24 mouse cellular contexts compared by ENCODE assay signal in the genomic region with DNA sequence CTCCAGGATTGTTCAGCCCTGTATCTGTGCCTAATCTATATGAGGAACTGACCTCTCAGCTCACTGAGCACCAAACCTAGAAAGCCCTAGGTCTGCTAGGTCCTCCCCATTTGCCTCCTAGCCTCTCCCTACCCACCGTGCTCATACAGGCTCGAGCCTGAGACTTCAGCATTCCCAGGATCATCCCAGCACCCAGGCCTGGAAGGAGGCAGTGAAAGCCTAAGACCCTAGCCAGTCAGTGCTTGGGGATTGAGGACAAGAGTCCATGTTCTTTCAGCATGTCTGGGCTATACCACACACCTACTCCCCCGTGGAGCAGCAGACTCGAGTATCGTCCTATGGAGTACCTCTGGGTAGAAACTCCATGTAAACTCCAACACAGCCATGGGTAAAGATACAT. TPM values are rescaled to one million over a fixed set of nuclear protein-coding genes. Genes with fewer than 3 reads are reported as not detected.
A peak's percentile ranks its signal among the peaks of the same experiment; 100 is the strongest.
DNase-seq lines count a peak whose midpoint lies in the region; ATAC-seq and TF ChIP-seq lines count a peak whose summit lies in the region.
"Had no signal": no experiment of that assay in that cellular context is flagged by ENCODE, and none has a peak within 500 bp of the region (broad histone marks: within the 10 kb centered on the region; RNA-seq: fewer than 3 reads in every experiment).

No protein-coding gene starts in this region.

- H3K36me3 ChIP-seq in liver, embryonic 16.5 days (ENCODE audit: control insufficient read depth, insufficient read depth), result peaks cover 6% of the 10 kb centered on the region
- H3K36me3 ChIP-seq in forebrain, embryonic 15.5 days, result no peaks in the 10 kb centered on the region
- no peaks in the 10 kb centered on the region for H3K36me3 ChIP-seq in midbrain, embryonic 15.5 days (replicated peaks)
- H3K36me3 ChIP-seq: heart, embryonic 15.5 days; hindbrain, embryonic 12.5 days; kidney, embryonic 15.5 days; midbrain, embryonic 13.5 days had no signal

- no peak overlapping the region for H3K4me2 ChIP-seq in liver, embryonic 16.5 days (ENCODE audit: low read depth, low read length)
- H3K4me2 ChIP-seq in forebrain, embryonic 15.5 days (replicated peaks), result no peak overlapping the region
- H3K4me2 ChIP-seq in midbrain, embryonic 15.5 days, result no peak overlapping the region
- H3K4me2 ChIP-seq: forebrain, embryonic 13.5 days; heart, embryonic 15.5 days; hindbrain, embryonic 12.5 days; kidney, embryonic 15.5 days; limb, embryonic 12.5 days; midbrain, embryonic 13.5 days had no signal

- H3K9me3 ChIP-seq in liver, embryonic 16.5 days (replicated peaks; ENCODE audit: control insufficient read depth, low read length), result no peaks in the 10 kb centered on the region
- no peaks in the 10 kb centered on the region for H3K9me3 ChIP-seq in forebrain, embryonic 15.5 days
- H3K9me3 ChIP-seq in midbrain, embryonic 15.5 days, result no peaks in the 10 kb centered on the region
- H3K9me3 ChIP-seq: forebrain, embryonic 13.5 days; heart, embryonic 15.5 days; hindbrain, embryonic 12.5 days; kidney, embryonic 15.5 days; limb, embryonic 12.5 days; midbrain, embryonic 13.5 days had no signal

- no peak for DNase-seq in gastrocnemius, adult 2 months
- DNase-seq in gastrocnemius, postnatal 4 days (ENCODE audit: low spot score in 2 of 2), result no peak
- no peak for DNase-seq in layer of hippocampus, adult 2 months (ENCODE audit: low spot score in 2 of 2)
- no peak for DNase-seq in layer of hippocampus, postnatal 14 days (ENCODE audit: low spot score in 2 of 2)
- DNase-seq: adrenal gland, postnatal 36 days; gastrocnemius, postnatal 36 days; heart, postnatal 36 days; kidney, adult 11 months; kidney, postnatal 36 days; layer of hippocampus, adult 9-11 months; lung, postnatal 4 days; thymus, postnatal 14 days had no signal

- TF ChIP-seq CTCF in gastrocnemius, adult 2 months (IDR thresholded peaks at IDR 0.05), result no peak
- no peak for TF ChIP-seq CTCF in layer of hippocampus, adult 2 months (conservative IDR thresholded peaks at IDR 0.05)

- peak overlapping the region; percentile 16; the same call in 1 of the 2 replicates for H3K27ac ChIP-seq in gastrocnemius, adult 2 months
- peak overlapping the region; percentile 94 for H3K27ac ChIP-seq in layer of hippocampus, adult 2 months
- H3K27ac ChIP-seq in liver, embryonic 16.5 days (ENCODE audit: low read length), result peak overlapping the region; percentile 35; the same call in 1 of the 2 replicates
- no peak overlapping the region for H3K27ac ChIP-seq in forebrain, embryonic 15.5 days (replicated peaks)
- no peak overlapping the region for H3K27ac ChIP-seq in midbrain, embryonic 15.5 days
- H3K27ac ChIP-seq: forebrain, embryonic 13.5 days; heart, embryonic 15.5 days; hindbrain, embryonic 12.5 days; hindbrain, postnatal 0 days; kidney, embryonic 15.5 days; limb, embryonic 12.5 days; midbrain, embryonic 13.5 days had no signal

- 86% methylated on average over 5 of the region's 5 CpGs for WGBS in liver, embryonic 16.5 days (ENCODE audit: insufficient replicate concordance)
- 83% methylated on average over 5 of the region's 5 CpGs for WGBS in forebrain, embryonic 15.5 days
- WGBS in midbrain, embryonic 15.5 days, result 94% methylated on average over 5 of the region's 5 CpGs

- no peaks in the 10 kb centered on the region for H3K27me3 ChIP-seq in liver, embryonic 16.5 days (ENCODE audit: control insufficient read depth, insufficient read depth, low read depth, low read length)
- H3K27me3 ChIP-seq in forebrain, embryonic 15.5 days, result no peaks in the 10 kb centered on the region
- H3K27me3 ChIP-seq in midbrain, embryonic 15.5 days (replicated peaks), result no peaks in the 10 kb centered on the region
- H3K27me3 ChIP-seq: forebrain, embryonic 13.5 days; heart, embryonic 15.5 days; hindbrain, embryonic 12.5 days; kidney, embryonic 15.5 days; limb, embryonic 12.5 days; midbrain, embryonic 13.5 days had no signal

- H3K9ac ChIP-seq in liver, embryonic 16.5 days (ENCODE audit: low read depth, low read length), result peak overlapping the region; percentile 30; the same call in 1 of the 2 replicates
- no peak overlapping the region for H3K9ac ChIP-seq in forebrain, embryonic 15.5 days (replicated peaks)
- H3K9ac ChIP-seq in midbrain, embryonic 15.5 days, result no peak overlapping the region
- H3K9ac ChIP-seq: forebrain, embryonic 13.5 days; heart, embryonic 15.5 days; hindbrain, embryonic 12.5 days; kidney, embryonic 15.5 days; limb, embryonic 12.5 days; midbrain, embryonic 13.5 days had no signal

- intact Hi-C loops in gastrocnemius, adult 2 months (cut with DNase I), result no loop called here

- H3K4me1 ChIP-seq in liver, embryonic 16.5 days (ENCODE audit: control insufficient read depth, low read depth, low read length), result peaks cover 78% of the 10 kb centered on the region
- H3K4me1 ChIP-seq in forebrain, embryonic 15.5 days, result peaks cover 20% of the 10 kb centered on the region
- peaks cover 13% of the 10 kb centered on the region; the same call in 1 of the 2 replicates for H3K4me1 ChIP-seq in midbrain, embryonic 15.5 days

- no peak overlapping the region for H3K4me3 ChIP-seq in gastrocnemius, adult 2 months
- no peak overlapping the region for H3K4me3 ChIP-seq in layer of hippocampus, adult 2 months
- H3K4me3 ChIP-seq in liver, embryonic 16.5 days (ENCODE audit: low read depth, low read length), result no peak overlapping the region
- no peak overlapping the region for H3K4me3 ChIP-seq in forebrain, embryonic 15.5 days
- H3K4me3 ChIP-seq in midbrain, embryonic 15.5 days, result no peak overlapping the region
- H3K4me3 ChIP-seq: forebrain, embryonic 13.5 days; heart, embryonic 15.5 days; hindbrain, embryonic 12.5 days; kidney, embryonic 15.5 days; limb, embryonic 12.5 days; midbrain, embryonic 13.5 days had no signal

- ATAC-seq in common myeloid progenitor, adult 5-6 weeks (replicated peaks; ENCODE audit: low read depth, poor library complexity, severe bottlenecking), result 0 out of 2 replicates have a peak, but pooled peaks have one; percentile 23
- no peak for ATAC-seq in liver, embryonic 16.5 days (ENCODE audit: low read depth)
- no peak for ATAC-seq in forebrain, embryonic 15.5 days (replicated peaks)
- ATAC-seq in midbrain, embryonic 15.5 days (replicated peaks), result no peak
- ATAC-seq: forebrain, embryonic 13.5 days; hindbrain, postnatal 0 days; lung, postnatal 0 days; midbrain, embryonic 13.5 days had no signal

RNA-seq across cellular contexts. Expression of a gene that starts 11.7 kb away (rescaled TPM):
- total RNA-seq in gastrocnemius, adult 2 months (2021), result 1 to 10 TPM; 4.2 to 4.3 TPM
- 10 to 100 TPM; 20.1 to 22.6 TPM for total RNA-seq in gastrocnemius, postnatal 4 days (2021)
- 10 to 100 TPM; 25.8 to 29.0 TPM for total RNA-seq in layer of hippocampus, adult 2 months (2021)
- total RNA-seq in layer of hippocampus, postnatal 14 days (2021), result 10 to 100 TPM; 26.5 to 28.6 TPM
- total RNA-seq in common myeloid progenitor, adult 5-6 weeks (2017), result 25.2 and 26.5 TPM in 2 replicates
- 21.7 and 22.3 TPM in 2 replicates for polyA plus RNA-seq in liver, embryonic 16.5 days (2015; fragmentation: Nextera tagmentation; extraction: Ambion mirVana)
- 13.7 and 13.8 TPM in 2 replicates for polyA plus RNA-seq in forebrain, embryonic 15.5 days (2015; fragmentation: Nextera tagmentation; extraction: Ambion mirVana)
- 13.0 and 14.3 TPM in 2 replicates for polyA plus RNA-seq in midbrain, embryonic 15.5 days (2015; fragmentation: Nextera tagmentation; extraction: Ambion mirVana)

Comparison
In these comparisons a context has a peak if more than half of its experiments do, and no peak if none do; other contexts are left out.
1. H3K27ac ChIP-seq: peak in gastrocnemius, adult 2 months (single experiment), layer of hippocampus, adult 2 months (single experiment) and liver, embryonic 16.5 days (single experiment); none in forebrain, embryonic 15.5 days (single experiment) and midbrain, embryonic 15.5 days (single experiment).